Mouse (Mus musculus) megakaryocyte, embryonic 14.5 days (primary cell): ENCODE results near the gene Mlf1. TPM values are rescaled to one million over a fixed set of nuclear protein-coding genes. Genes with fewer than 3 reads are reported as not detected.

Experiments
- H3K27me3 ChIP-seq: replicated peaks from 2 replicates; pipeline ENCODE3; 2012; ENCODE audit warnings: inconsistent platforms
- H3K36me3 ChIP-seq: replicated peaks from 2 replicates; pipeline ENCODE3; 2012; ENCODE audit warnings: low read length, inconsistent platforms, mixed read lengths
- H3K4me1 ChIP-seq: 2 replicates; pipeline ENCODE4 v1.6.1; 2012; ENCODE audit warnings: inconsistent platforms
- H3K4me3 ChIP-seq: replicated peaks from 2 replicates; pipeline ENCODE3; 2012; ENCODE audit warnings: moderate library complexity, mild to moderate bottlenecking, inconsistent platforms
- H3K9me3 ChIP-seq: 2 replicates; pipeline ENCODE4 v1.6.1; 2012; ENCODE audit warnings: inconsistent platforms
- FLI1 ChIP-seq: IDR thresholded peaks from 2 replicates; pipeline ENCODE4 v1.6.1; 2012; ENCODE audit warnings: low read length, inconsistent platforms, mixed read lengths
- GATA1 ChIP-seq: IDR thresholded peaks from 3 replicates; pipeline ENCODE4 v1.6.1; 2012; ENCODE audit warnings: mixed read lengths, low read length, inconsistent platforms, borderline replicate concordance
- polyA plus RNA-seq: library from polyadenylated mRNA; stranded (reverse); fragments of >175 nt; gene quantifications from 2 replicates; pipeline ENCODE4 v1.2.3, GENCODE M21; 2012; ENCODE audit warnings: low replicate concordance; ENCODE audit not compliant: insufficient read depth

The Mlf1 gene
- 1.2 TPM in 1 of 2 replicates, not detected in the other for polyA plus RNA-seq

GRCm38 (mm10) chr3:67373872-67374271, at the start of gene Mlf1:
Mlf1 (plus strand) TSS chr3:67374097.
- no peaks in the 10 kb centered on the region for H3K9me3 ChIP-seq
- peaks cover 24% of the 10 kb centered on the region for H3K4me1 ChIP-seq
- TF ChIP-seq FLI1, result no peak
- TF ChIP-seq GATA1, result no peak
- H3K36me3 ChIP-seq, result no peaks in the 10 kb centered on the region
- H3K27me3 ChIP-seq, result peaks cover 9% of the 10 kb centered on the region
- peak within 1 kb of the TSS; percentile 91 for H3K4me3 ChIP-seq

- TF ChIP-seq FLI1, result no peak
- no peak for TF ChIP-seq GATA1
- Histone ChIP-seq H3K4me1 (no peaks in the 10 kb centered on the region), H3K27me3 (no peaks in the 10 kb centered on the region), H3K36me3 (no peaks in the 10 kb centered on the region), H3K9me3 (no peaks in the 10 kb centered on the region), H3K4me3 (no peak overlapping the region)
Observed at GRCm38 (mm10) chr3:67339558-67339957, 34.3 kb upstream of the Mlf1 start.

- Histone ChIP-seq H3K4me1 (no peaks in the 10 kb centered on the region), H3K27me3 (no peaks in the 10 kb centered on the region), H3K36me3 (no peaks in the 10 kb centered on the region), H3K4me3 (no peak overlapping the region), H3K9me3 (no peaks in the 10 kb centered on the region)
- TF ChIP-seq FLI1 (no peak), GATA1 (no peak)
Observed at GRCm38 (mm10) chr3:67340921-67341320, 33.0 kb upstream of the Mlf1 start.

GRCm38 (mm10) chr3:67343004-67343662, 30.8 kb upstream of the Mlf1 start:
- TF ChIP-seq GATA1 (no peak), FLI1 (no peak)
- Histone ChIP-seq H3K4me3 (no peak overlapping the region), H3K4me1 (no peaks in the 10 kb centered on the region), H3K27me3 (no peaks in the 10 kb centered on the region), H3K9me3 (no peaks in the 10 kb centered on the region), H3K36me3 (no peaks in the 10 kb centered on the region)

GRCm38 (mm10) chr3:67344599-67344998, 29.3 kb upstream of the Mlf1 start:
- H3K4me3 ChIP-seq, result no peak overlapping the region
- H3K4me1 ChIP-seq, result no peaks in the 10 kb centered on the region
- H3K9me3 ChIP-seq, result no peaks in the 10 kb centered on the region
- no peaks in the 10 kb centered on the region for H3K27me3 ChIP-seq
- no peak for TF ChIP-seq GATA1
- TF ChIP-seq FLI1, result no peak
- no peaks in the 10 kb centered on the region for H3K36me3 ChIP-seq

GRCm38 (mm10) chr3:67346674-67347073, 27.2 kb upstream of the Mlf1 start:
- H3K4me1 ChIP-seq, result no peaks in the 10 kb centered on the region
- H3K27me3 ChIP-seq, result no peaks in the 10 kb centered on the region
- H3K4me3 ChIP-seq, result no peak overlapping the region
- no peaks in the 10 kb centered on the region for H3K36me3 ChIP-seq
- H3K9me3 ChIP-seq, result no peaks in the 10 kb centered on the region
- TF ChIP-seq GATA1 (no peak), FLI1 (no peak)

GRCm38 (mm10) chr3:67351406-67352127, 22.3 kb upstream of the Mlf1 start:
- peaks cover 8% of the 10 kb centered on the region for H3K4me1 ChIP-seq
- no peaks in the 10 kb centered on the region for H3K9me3 ChIP-seq
- H3K27me3 ChIP-seq, result no peaks in the 10 kb centered on the region
- H3K36me3 ChIP-seq, result no peaks in the 10 kb centered on the region
- TF ChIP-seq GATA1 (no peak), FLI1 (no peak)
- H3K4me3 ChIP-seq, result no peak overlapping the region

GRCm38 (mm10) chr3:67352128-67352762, 21.7 kb upstream of the Mlf1 start:
- no peaks in the 10 kb centered on the region for H3K27me3 ChIP-seq

GRCm38 (mm10) chr3:67352763-67353149, 21.1 kb upstream of the Mlf1 start:
- TF ChIP-seq FLI1 (no peak), GATA1 (no peak)
- no peaks in the 10 kb centered on the region for H3K27me3 ChIP-seq
- no peak overlapping the region for H3K4me3 ChIP-seq
- no peaks in the 10 kb centered on the region for H3K9me3 ChIP-seq
- H3K36me3 ChIP-seq, result peaks cover 11% of the 10 kb centered on the region
- peaks cover 8% of the 10 kb centered on the region for H3K4me1 ChIP-seq

More at GRCm38 (mm10) chr3:67352128-67352762, 21.7 kb upstream of the Mlf1 start:
- Histone ChIP-seq H3K4me1 (peaks cover 8% of the 10 kb centered on the region), H3K36me3 (peaks cover 6% of the 10 kb centered on the region), H3K9me3 (no peaks in the 10 kb centered on the region), H3K4me3 (no peak overlapping the region)
- TF ChIP-seq FLI1, result no peak
- TF ChIP-seq GATA1, result no peak

- H3K4me3 ChIP-seq, result no peak overlapping the region
- H3K36me3 ChIP-seq, result peaks cover 20% of the 10 kb centered on the region
- 0 out of 2 replicates have a peak, but pooled peaks cover 2% of the 10 kb centered on the region for H3K4me1 ChIP-seq
- TF ChIP-seq FLI1 (no peak), GATA1 (no peak)
- no peaks in the 10 kb centered on the region for H3K27me3 ChIP-seq
- H3K9me3 ChIP-seq, result peaks cover 4% of the 10 kb centered on the region; the same call in 1 of the 2 replicates
Observed at GRCm38 (mm10) chr3:67358376-67358775, 15.5 kb upstream of the Mlf1 start.
